Mouse (Mus musculus): ENCODE data around the gene Plcxd2.

GRCm38 (mm10) chr16:46033896-46034295 lies 23.9 kb upstream of the Plcxd2 start:
- TF ChIP-seq CTCF (IDR thresholded peaks at IDR 0.05; ENCODE audit: low read depth, low read length): no peak
- TF ChIP-seq POLR2A (IDR thresholded peaks at IDR 0.05; ENCODE audit: extremely low read depth, insufficient read depth, low read length): no peak

All from liver, adult 2 months (tissue).